Mouse (Mus musculus): ENCODE measurements around the gene Gtf2ird1.

- TF ChIP-seq POLR2A (IDR thresholded peaks at IDR 0.05; ENCODE audit: insufficient read length, low read depth) = no peak
- no peak for TF ChIP-seq MYOD1 (IDR thresholded peaks at IDR 0.05; ENCODE audit: control insufficient read depth in 1 of 3, insufficient read length in 2 of 3, low read depth in 2 of 3)
- TF ChIP-seq MAX (IDR thresholded peaks at IDR 0.05; ENCODE audit: low read depth) = no peak
These were observed 33.9 kb upstream of the Gtf2ird1 start for GRCm38 (mm10) chr5:134490465-134490864.

Data from myocyte (in vitro differentiated cells).